Mouse (Mus musculus): ENCODE results near the gene Retreg1. TPM values are rescaled to one million over a fixed set of nuclear protein-coding genes. Genes with fewer than 3 reads are reported as not detected.

Gene Retreg1
- polyA plus RNA-seq, 2 experiments, result 0.75 to 1.6 TPM

- Histone ChIP-seq H3K4me1 (replicated peaks; ENCODE audit: control insufficient read depth in 2 of 2, insufficient read depth in 2 of 2, low read length in 1 of 2) (no peaks in the 10 kb centered on the region), H3K27me3 (ENCODE audit: control insufficient read depth, insufficient read depth, low read length) (no peaks in the 10 kb centered on the region), H3K36me3 (replicated peaks; ENCODE audit: control insufficient read depth, insufficient read depth, low read depth) (no peaks in the 10 kb centered on the region), H3K9ac (replicated peaks) (no peak overlapping the region), H3K9me3 (ENCODE audit: control insufficient read depth, low read length) (no peaks in the 10 kb centered on the region), H3K4me3 (ENCODE audit: insufficient read depth in 1 of 2, low read depth in 2 of 2, low read length in 2 of 2) (no peak overlapping the region), H3K4me2 (ENCODE audit: low read depth) (no peak overlapping the region), H3K27ac (no peak overlapping the region)
- TF ChIP-seq EP300 (IDR thresholded peaks at IDR 0.05; ENCODE audit: low read depth) (no peak), CTCF (IDR thresholded peaks at IDR 0.05; ENCODE audit: low read depth) (no peak)
- ATAC-seq (ENCODE audit: insufficient read depth), result no peak
- no peak for DNase-seq (ENCODE audit: low read depth in 3 of 3, low spot score in 3 of 3)
- 70% methylated on average over 26 of the region's 26 CpGs for WGBS (ENCODE audit: insufficient replicate concordance)
Observed at GRCm38 (mm10) chr15:25948257-25949223, 105.6 kb downstream of the Retreg1 start.

- TF ChIP-seq CTCF (IDR thresholded peaks at IDR 0.05; ENCODE audit: low read depth), result no peak
- TF ChIP-seq EP300 (IDR thresholded peaks at IDR 0.05; ENCODE audit: low read depth), result no peak
- Histone ChIP-seq H3K4me3 (ENCODE audit: insufficient read depth in 1 of 2, low read depth in 2 of 2, low read length in 2 of 2) (no peak overlapping the region), H3K36me3 (replicated peaks; ENCODE audit: control insufficient read depth, insufficient read depth, low read depth) (no peaks in the 10 kb centered on the region), H3K9me3 (ENCODE audit: control insufficient read depth, low read length) (no peaks in the 10 kb centered on the region), H3K4me1 (replicated peaks; ENCODE audit: control insufficient read depth in 2 of 2, insufficient read depth in 2 of 2, low read length in 1 of 2) (no peaks in the 10 kb centered on the region), H3K4me2 (ENCODE audit: low read depth) (no peak overlapping the region), H3K9ac (replicated peaks) (no peak overlapping the region), H3K27ac (no peak overlapping the region), H3K27me3 (ENCODE audit: control insufficient read depth, insufficient read depth, low read length) (no peaks in the 10 kb centered on the region)
- WGBS (ENCODE audit: insufficient replicate concordance), result 66% methylated on average over 9 of the region's 9 CpGs
- no peak for ATAC-seq (ENCODE audit: insufficient read depth)
- no peak for DNase-seq (ENCODE audit: low read depth in 3 of 3, low spot score in 3 of 3)
Observed at GRCm38 (mm10) chr15:25949696-25950095, 106.7 kb downstream of the Retreg1 start.

GRCm38 (mm10) chr15:25950584-25950983, 107.6 kb downstream of the Retreg1 start:
- H3K27me3 ChIP-seq (ENCODE audit: control insufficient read depth, insufficient read depth, low read length), result no peaks in the 10 kb centered on the region
- H3K9me3 ChIP-seq (ENCODE audit: control insufficient read depth, low read length), result no peaks in the 10 kb centered on the region
- H3K36me3 ChIP-seq (replicated peaks; ENCODE audit: control insufficient read depth, insufficient read depth, low read depth), result no peaks in the 10 kb centered on the region
- no peak overlapping the region for H3K27ac ChIP-seq
- no peak overlapping the region for H3K4me3 ChIP-seq (ENCODE audit: insufficient read depth in 1 of 2, low read depth in 2 of 2, low read length in 2 of 2)
- no peak for TF ChIP-seq EP300 (IDR thresholded peaks at IDR 0.05; ENCODE audit: low read depth)
- TF ChIP-seq CTCF (IDR thresholded peaks at IDR 0.05; ENCODE audit: low read depth), result no peak
- ATAC-seq (ENCODE audit: insufficient read depth), result no peak
- WGBS (ENCODE audit: insufficient replicate concordance), result 57% methylated on average over 5 of the region's 5 CpGs
- no peak overlapping the region for H3K4me2 ChIP-seq (ENCODE audit: low read depth)
- H3K9ac ChIP-seq (replicated peaks), result no peak overlapping the region
- H3K4me1 ChIP-seq (replicated peaks; ENCODE audit: control insufficient read depth in 2 of 2, insufficient read depth in 2 of 2, low read length in 1 of 2), result no peaks in the 10 kb centered on the region
- no peak for DNase-seq (ENCODE audit: low read depth in 3 of 3, low spot score in 3 of 3)

- WGBS (ENCODE audit: insufficient replicate concordance), result 34% methylated on average over 4 of the region's 4 CpGs
- H3K4me3 ChIP-seq (ENCODE audit: insufficient read depth in 1 of 2, low read depth in 2 of 2, low read length in 2 of 2), result no peak overlapping the region
- no peak for TF ChIP-seq EP300 (IDR thresholded peaks at IDR 0.05; ENCODE audit: low read depth)
- no peak for TF ChIP-seq CTCF (IDR thresholded peaks at IDR 0.05; ENCODE audit: low read depth)
- H3K9ac ChIP-seq (replicated peaks), result no peak overlapping the region
- H3K4me2 ChIP-seq (ENCODE audit: low read depth), result no peak overlapping the region
- no peaks in the 10 kb centered on the region for H3K4me1 ChIP-seq (replicated peaks; ENCODE audit: control insufficient read depth in 2 of 2, insufficient read depth in 2 of 2, low read length in 1 of 2)
- ATAC-seq (ENCODE audit: insufficient read depth), result no peak
- no peaks in the 10 kb centered on the region for H3K36me3 ChIP-seq (replicated peaks; ENCODE audit: control insufficient read depth, insufficient read depth, low read depth)
- DNase-seq (ENCODE audit: low read depth in 3 of 3, low spot score in 3 of 3), result no peak
- H3K27ac ChIP-seq, result no peak overlapping the region
- H3K27me3 ChIP-seq (ENCODE audit: control insufficient read depth, insufficient read depth, low read length), result no peaks in the 10 kb centered on the region
- H3K9me3 ChIP-seq (ENCODE audit: control insufficient read depth, low read length), result no peaks in the 10 kb centered on the region
Observed at GRCm38 (mm10) chr15:25951037-25951436, 108.1 kb downstream of the Retreg1 start.

GRCm38 (mm10) chr15:25956001-25956400, 113.0 kb downstream of the Retreg1 start:
- TF ChIP-seq EP300 (IDR thresholded peaks at IDR 0.05; ENCODE audit: low read depth), result no peak
- H3K9ac ChIP-seq (replicated peaks), result no peak overlapping the region
- no peaks in the 10 kb centered on the region for H3K27me3 ChIP-seq (ENCODE audit: control insufficient read depth, insufficient read depth, low read length)
- no peaks in the 10 kb centered on the region for H3K36me3 ChIP-seq (replicated peaks; ENCODE audit: control insufficient read depth, insufficient read depth, low read depth)
- DNase-seq (ENCODE audit: low read depth in 3 of 3, low spot score in 3 of 3) (no peak), ATAC-seq (ENCODE audit: insufficient read depth) (no peak)
- no peaks in the 10 kb centered on the region for H3K4me1 ChIP-seq (replicated peaks; ENCODE audit: control insufficient read depth in 2 of 2, insufficient read depth in 2 of 2, low read length in 1 of 2)
- no peaks in the 10 kb centered on the region for H3K9me3 ChIP-seq (ENCODE audit: control insufficient read depth, low read length)
- 51% methylated on average over 5 of the region's 5 CpGs for WGBS (ENCODE audit: insufficient replicate concordance)
- no peak overlapping the region for H3K27ac ChIP-seq
- H3K4me2 ChIP-seq (ENCODE audit: low read depth), result no peak overlapping the region
- H3K4me3 ChIP-seq (ENCODE audit: insufficient read depth in 1 of 2, low read depth in 2 of 2, low read length in 2 of 2), result no peak overlapping the region

Measured in liver, embryonic 14.5 days (tissue).